Mouse (Mus musculus): ENCODE measurements around the gene Fkbp11. TPM values are rescaled to one million over a fixed set of nuclear protein-coding genes. Genes with fewer than 3 reads are reported as not detected.

Fkbp11 gene
- polyA plus RNA-seq, 1 experiment: 4.7 TPM

- DNase-seq (ENCODE audit: low read depth): peak; percentile 26
- no peak for TF ChIP-seq POLR2A (IDR thresholded peaks at IDR 0.05; ENCODE audit: borderline replicate concordance, extremely low read depth, insufficient read depth, insufficient read length, poor library complexity, severe bottlenecking)
- TF ChIP-seq CTCF (IDR thresholded peaks at IDR 0.05; ENCODE audit: borderline replicate concordance, extremely low read depth, insufficient read depth, insufficient read length): no peak
Observed at GRCm38 (mm10) chr15:98674994-98675545, 52.9 kb downstream of the Fkbp11 start.

Other genes with a start within 250 kb of the Fkbp11 start
- not detected in 2 replicates for gene Lalba, start 245.5 kb downstream of the Fkbp11 start, polyA plus RNA-seq (2012; rRNA removed)
- gene Olfr279, start 235.8 kb downstream of the Fkbp11 start, polyA plus RNA-seq (2012; rRNA removed): not detected in 2 replicates
- gene Kansl2, start 193.9 kb downstream of the Fkbp11 start, polyA plus RNA-seq (2012; rRNA removed): 106 and 115 TPM in 2 replicates
- 25.5 and 29.5 TPM in 2 replicates for gene Ccnt1, start 157.3 kb downstream of the Fkbp11 start, polyA plus RNA-seq (2012; rRNA removed)
- not detected in 2 replicates for gene 4930415O20Rik, start 157.2 kb downstream of the Fkbp11 start, polyA plus RNA-seq (2012; rRNA removed)
- gene Adcy6, start 118.1 kb downstream of the Fkbp11 start, polyA plus RNA-seq (2012; rRNA removed): 38.3 and 50.2 TPM in 2 replicates
- gene Cacnb3, start 97.4 kb downstream of the Fkbp11 start, polyA plus RNA-seq (2012; rRNA removed): 287 and 323 TPM in 2 replicates
- 38.9 and 55.6 TPM in 2 replicates for gene Ddx23, start 65.3 kb downstream of the Fkbp11 start, polyA plus RNA-seq (2012; rRNA removed)
- 13.7 and 14.0 TPM in 2 replicates for gene Rnd1, start 50.7 kb downstream of the Fkbp11 start, polyA plus RNA-seq (2012; rRNA removed)
- gene Ccdc65, start 20.0 kb downstream of the Fkbp11 start, polyA plus RNA-seq (2012; rRNA removed): 1.7 and 3.2 TPM in 2 replicates
- gene Arf3, start 35.0 kb upstream of the Fkbp11 start, polyA plus RNA-seq (2012; rRNA removed): 119 and 156 TPM in 2 replicates
- 0.95 and 2.4 TPM in 2 replicates for gene Wnt10b, start 50.0 kb upstream of the Fkbp11 start, polyA plus RNA-seq (2012; rRNA removed)
- gene Wnt1, start 61.7 kb upstream of the Fkbp11 start, polyA plus RNA-seq (2012; rRNA removed): 1.2 and 2.9 TPM in 2 replicates
- 1.8 and 2.2 TPM in 2 replicates for gene Ddn, start 81.3 kb upstream of the Fkbp11 start, polyA plus RNA-seq (2012; rRNA removed)
- gene Prkag1, start 103.3 kb upstream of the Fkbp11 start, polyA plus RNA-seq (2012; rRNA removed): 71.8 and 85.7 TPM in 2 replicates
- gene Kmt2d, start 143.0 kb upstream of the Fkbp11 start, polyA plus RNA-seq (2012; rRNA removed): 18.4 and 37.5 TPM in 2 replicates
- 24.6 and 40.8 TPM in 2 replicates for gene Rhebl1, start 166.3 kb upstream of the Fkbp11 start, polyA plus RNA-seq (2012; rRNA removed)
- gene Dhh, start 170.3 kb upstream of the Fkbp11 start, polyA plus RNA-seq (2012; rRNA removed): 0.37 and 0.88 TPM in 2 replicates
- 106 and 176 TPM in 2 replicates for gene Lmbr1l, start 190.0 kb upstream of the Fkbp11 start, polyA plus RNA-seq (2012; rRNA removed)
- gene Tuba1b, start 206.4 kb upstream of the Fkbp11 start, polyA plus RNA-seq (2012; rRNA removed): 2,160 and 2,864 TPM in 2 replicates
- gene Gm49450, start 225.4 kb upstream of the Fkbp11 start, polyA plus RNA-seq (2012; rRNA removed): 136 and 183 TPM in 2 replicates
- 11,216 and 14,471 TPM in 2 replicates for gene Tuba1a, start 225.5 kb upstream of the Fkbp11 start, polyA plus RNA-seq (2012; rRNA removed)

Data from brain, embryonic 14.5 days (tissue).